Mouse (Mus musculus) olfactory bulb, adult 2 months (tissue): ENCODE data around the gene 9330182L06Rik.

Experiments used
- CTCF ChIP-seq: fragments of 200-500 bp; IDR thresholded peaks from 2 replicates; pipeline ENCODE4 v1.5.1; 2012; ENCODE audit warnings: low read depth, mild to moderate bottlenecking, low read length, moderate library complexity; ENCODE audit not compliant: insufficient read depth
- POLR2A ChIP-seq: fragments of 200-500 bp; IDR thresholded peaks from 2 replicates; pipeline ENCODE4 v1.6.1; 2012; ENCODE audit warnings: mild to moderate bottlenecking, low read depth, low read length, moderate library complexity; ENCODE audit not compliant: insufficient read depth

DNA sequence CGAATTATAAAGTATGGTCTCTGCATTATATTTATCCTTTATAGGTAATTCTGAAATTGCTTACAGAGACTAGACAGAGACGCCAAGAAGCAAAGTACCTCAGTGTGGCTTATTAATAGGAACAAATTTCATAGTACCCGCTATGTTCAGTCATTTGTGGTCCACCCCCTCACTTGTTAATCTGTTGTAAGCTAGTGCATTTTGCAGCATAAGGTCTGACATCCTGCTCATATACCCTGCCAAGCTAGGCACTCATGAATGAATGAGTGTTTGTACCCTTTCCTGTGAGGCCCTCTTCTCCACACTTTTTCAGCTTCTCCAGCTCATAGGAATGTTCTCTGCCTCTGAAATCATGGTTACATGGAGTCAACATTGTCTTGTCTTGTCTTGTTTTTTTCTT, 105.2 kb downstream of the 9330182L06Rik start:
- TF ChIP-seq POLR2A, result no peak
- TF ChIP-seq CTCF, result no peak
